Mouse (Mus musculus) thymus, adult 2 months (tissue): ENCODE measurements around the gene Vcp.

Experiments
- CTCF ChIP-seq: fragments of 200-500 bp; IDR thresholded peaks from 2 replicates; pipeline ENCODE4 v1.5.1; 2012; ENCODE audit warnings: mild to moderate bottlenecking, control low read depth, low read length, moderate library complexity, borderline replicate concordance; ENCODE audit not compliant: control insufficient read depth, poor library complexity, insufficient read depth; ENCODE audit errors: extremely low read depth
- POLR2A ChIP-seq: fragments of 200-500 bp; IDR thresholded peaks from 2 replicates; pipeline ENCODE4 v1.6.1; 2012; ENCODE audit warnings: mild to moderate bottlenecking, low read length, control low read depth, moderate library complexity; ENCODE audit not compliant: control insufficient read depth, poor library complexity, insufficient read depth; ENCODE audit errors: extremely low read depth

GRCm38 (mm10) chr4:43045659-43046302, 45.5 kb upstream of the Vcp start, which contains the start of gene Fam214b:
- TF ChIP-seq CTCF = no peak
- no peak for TF ChIP-seq POLR2A
